Mouse (Mus musculus) bone marrow macrophage, adult 2 months (primary cell): ENCODE measurements at regions not wholly inside any gene's neighbourhood (a gene's known extent, or its start where the extent isn't known, plus 50 kb on each side); places are given as distances from the start of the nearest gene placed in this dataset.

ENCODE experiments used
- H3K27ac ChIP-seq: 2 replicates; pipeline ENCODE4 v1.5.1; 2012; ENCODE audit warnings: low read depth, low read length; ENCODE audit not compliant: insufficient read depth
- H3K4me1 ChIP-seq: 2 replicates; pipeline ENCODE4 v1.6.1; 2012; ENCODE audit warnings: low read length; ENCODE audit not compliant: control insufficient read depth, insufficient read depth
- H3K4me3 ChIP-seq: 2 replicates; pipeline ENCODE4 v1.5.1; 2012; ENCODE audit warnings: mild to moderate bottlenecking, low read length, moderate library complexity; ENCODE audit not compliant: insufficient read depth
- CTCF ChIP-seq: IDR thresholded peaks from 2 replicates; pipeline ENCODE4 v1.5.1; 2012; ENCODE audit warnings: low read depth, mild to moderate bottlenecking, low read length, moderate library complexity
- POLR2A ChIP-seq: IDR thresholded peaks from 2 replicates; pipeline ENCODE4 v1.6.1; 2012; ENCODE audit warnings: mild to moderate bottlenecking, low read depth, low read length, borderline replicate concordance

GRCm38 (mm10) chr8:80422190-80422589 is 71.4 kb upstream of the Gypa start:
- H3K4me3 ChIP-seq = no peak overlapping the region
- no peaks in the 10 kb centered on the region for H3K4me1 ChIP-seq
- no peak overlapping the region for H3K27ac ChIP-seq
- TF ChIP-seq CTCF = no peak
- no peak for TF ChIP-seq POLR2A

GRCm38 (mm10) chr8:80416121-80416520 is 77.5 kb upstream of the Gypa start:
- no peak overlapping the region for H3K27ac ChIP-seq
- TF ChIP-seq POLR2A = no peak
- no peak for TF ChIP-seq CTCF

GRCm38 (mm10) chr8:80399594-80400207 is 93.9 kb upstream of the Gypa start:
- no peaks in the 10 kb centered on the region for H3K4me1 ChIP-seq
- no peak overlapping the region for H3K4me3 ChIP-seq
- H3K27ac ChIP-seq = no peak overlapping the region
- TF ChIP-seq CTCF = no peak
- no peak for TF ChIP-seq POLR2A

More at GRCm38 (mm10) chr8:80416121-80416520, 77.5 kb upstream of the Gypa start:
- no peak overlapping the region for H3K4me3 ChIP-seq
- no peaks in the 10 kb centered on the region for H3K4me1 ChIP-seq

GRCm38 (mm10) chr8:80395010-80395409 is 98.6 kb upstream of the Gypa start:
- no peak overlapping the region for H3K27ac ChIP-seq
- TF ChIP-seq POLR2A (no peak), CTCF (no peak)
- no peaks in the 10 kb centered on the region for H3K4me1 ChIP-seq
- no peak overlapping the region for H3K4me3 ChIP-seq

GRCm38 (mm10) chr8:80393111-80393510 is 100.5 kb upstream of the Gypa start:
- Histone ChIP-seq H3K4me1 (no peaks in the 10 kb centered on the region), H3K27ac (no peak overlapping the region), H3K4me3 (no peak overlapping the region)
- TF ChIP-seq POLR2A (no peak), CTCF (no peak)

GRCm38 (mm10) chr8:80369221-80369620 is 124.4 kb upstream of the Gypa start:
- no peaks in the 10 kb centered on the region for H3K4me1 ChIP-seq
- TF ChIP-seq POLR2A (no peak), CTCF (no peak)
- no peak overlapping the region for H3K27ac ChIP-seq

GRCm38 (mm10) chr8:80364059-80364458 is 129.5 kb upstream of the Gypa start:
- no peak overlapping the region for H3K27ac ChIP-seq
- TF ChIP-seq POLR2A (no peak), CTCF (no peak)
- H3K4me1 ChIP-seq = no peaks in the 10 kb centered on the region
- H3K4me3 ChIP-seq = no peak overlapping the region

More at GRCm38 (mm10) chr8:80369221-80369620, 124.4 kb upstream of the Gypa start:
- H3K4me3 ChIP-seq = no peak overlapping the region

- Histone ChIP-seq H3K27ac (no peak overlapping the region), H3K4me3 (no peak overlapping the region), H3K4me1 (peaks cover 5% of the 10 kb centered on the region)
- TF ChIP-seq POLR2A (no peak), CTCF (no peak)
These were observed 150.3 kb upstream of the Gypa start for GRCm38 (mm10) chr8:80343299-80343698.

GRCm38 (mm10) chr8:80337872-80338271 is 155.7 kb upstream of the Gypa start:
- no peak for TF ChIP-seq POLR2A
- H3K27ac ChIP-seq = peak overlapping the region; percentile 74
- H3K4me1 ChIP-seq = peaks cover 23% of the 10 kb centered on the region
- H3K4me3 ChIP-seq = no peak overlapping the region

- no peak for TF ChIP-seq POLR2A
- TF ChIP-seq CTCF = no peak
- H3K4me1 ChIP-seq = peaks cover 20% of the 10 kb centered on the region
- H3K27ac ChIP-seq = no peak overlapping the region
- H3K4me3 ChIP-seq = no peak overlapping the region
These were observed 164.9 kb upstream of the Gypa start for GRCm38 (mm10) chr8:80328676-80329075.

GRCm38 (mm10) chr8:80325859-80326258 is 167.7 kb upstream of the Gypa start:
- TF ChIP-seq CTCF = no peak
- no peak for TF ChIP-seq POLR2A
- no peak overlapping the region for H3K4me3 ChIP-seq
- H3K4me1 ChIP-seq = peaks cover 19% of the 10 kb centered on the region
- peak overlapping the region; percentile 53; the same call in 1 of the 2 replicates for H3K27ac ChIP-seq
